Mouse (Mus musculus): ENCODE data around the gene Ttc7b.

DNA sequence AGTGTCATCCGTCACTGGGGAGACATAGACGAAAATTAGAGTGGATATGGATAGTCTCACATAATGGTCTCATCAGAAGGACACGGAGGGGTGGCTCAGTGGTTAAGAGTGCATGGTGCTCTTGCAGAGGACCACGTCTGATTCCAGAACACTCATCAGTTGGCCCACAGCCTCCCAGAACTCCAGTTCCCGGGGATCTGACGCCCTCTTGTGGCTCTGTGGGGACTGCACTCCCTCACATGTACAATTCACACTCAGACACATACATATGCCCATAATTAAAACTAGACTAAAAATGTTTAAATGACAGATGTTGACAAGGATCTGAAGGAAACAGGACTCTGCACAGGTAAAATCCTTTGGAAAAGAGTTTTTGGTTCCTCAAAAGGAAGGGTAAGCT, 34.4 kb downstream of the Ttc7b start:
- peak; percentile 16; the same call in 1 of the 2 replicates for TF ChIP-seq CTCF (IDR thresholded peaks at IDR 0.05; ENCODE audit: low read depth, low read length)
- no peak for TF ChIP-seq TAL1 (conservative IDR thresholded peaks at IDR 0.05; ENCODE audit: low read depth, low read length)
- no peak for TF ChIP-seq GATA1 (IDR thresholded peaks at IDR 0.05; ENCODE audit: borderline replicate concordance, low read length)
